Mouse (Mus musculus): Measurements from ENCODE around the gene Glis1.

The Glis1 gene

GRCm38 (mm10) chr4:107636099-107636498, 201.7 kb downstream of the Glis1 start:
- DNase-seq: no peak

GRCm38 (mm10) chr4:107637670-107638069, 203.3 kb downstream of the Glis1 start:
- DNase-seq: no peak

GRCm38 (mm10) chr4:107638303-107638702, 203.9 kb downstream of the Glis1 start:
- DNase-seq: no peak

GRCm38 (mm10) chr4:107641624-107642023, 207.2 kb downstream of the Glis1 start:
- no peak for DNase-seq

GRCm38 (mm10) chr4:107648959-107649485, 214.6 kb downstream of the Glis1 start:
- no peak for DNase-seq

- no peak for DNase-seq
These were observed 216.7 kb downstream of the Glis1 start for GRCm38 (mm10) chr4:107651021-107651496.

- no peak for DNase-seq
These were observed 218.3 kb downstream of the Glis1 start for GRCm38 (mm10) chr4:107652598-107653279.

GRCm38 (mm10) chr4:107653280-107653643, 218.9 kb downstream of the Glis1 start:
- DNase-seq: no peak

GRCm38 (mm10) chr4:107660649-107661048, 226.3 kb downstream of the Glis1 start:
- DNase-seq: no peak

GRCm38 (mm10) chr4:107668514-107668913, 234.1 kb downstream of the Glis1 start:
- DNase-seq: peak; percentile 50

GRCm38 (mm10) chr4:107670731-107671130, 236.3 kb downstream of the Glis1 start:
- no peak for DNase-seq

GRCm38 (mm10) chr4:107673638-107674321, 239.4 kb downstream of the Glis1 start:
- DNase-seq: peak; percentile 93

- no peak for DNase-seq
These were observed 239.9 kb downstream of the Glis1 start for GRCm38 (mm10) chr4:107674322-107674644.

GRCm38 (mm10) chr4:107675645-107676044, 241.3 kb downstream of the Glis1 start:
- DNase-seq: no peak

GRCm38 (mm10) chr4:107680311-107681098, 246.1 kb downstream of the Glis1 start:
- DNase-seq: no peak

- no peak for DNase-seq
These were observed 246.9 kb downstream of the Glis1 start for GRCm38 (mm10) chr4:107681099-107681849.

- DNase-seq: no peak
These were observed 248.8 kb downstream of the Glis1 start for GRCm38 (mm10) chr4:107683006-107683756.

- no peak for DNase-seq
These were observed 249.7 kb downstream of the Glis1 start, which contains the start of gene Dmrtb1 for GRCm38 (mm10) chr4:107684130-107684529. TSS of gene Dmrtb1 (minus strand) at chr4:107684230.

Measured in heart, adult 11 months (tissue).